Mouse (Mus musculus): ENCODE measurements around the gene Sox10. TPM values are rescaled to one million over a fixed set of nuclear protein-coding genes. Genes with fewer than 3 reads are reported as not detected.

The Sox10 gene
- polyA plus RNA-seq, 2 experiments: 0.12 to 0.14 TPM

- TF ChIP-seq EP300 (IDR thresholded peaks at IDR 0.05; ENCODE audit: low read depth) (no peak), CTCF (IDR thresholded peaks at IDR 0.05; ENCODE audit: low read depth) (peak; percentile 99)
- Histone ChIP-seq H3K4me3 (ENCODE audit: insufficient read depth in 1 of 2, low read depth in 2 of 2, low read length in 2 of 2) (no peak overlapping the region), H3K36me3 (replicated peaks; ENCODE audit: control insufficient read depth, insufficient read depth, low read depth) (peaks cover 30% of the 10 kb centered on the region), H3K27me3 (ENCODE audit: control insufficient read depth, insufficient read depth, low read length) (no peaks in the 10 kb centered on the region), H3K27ac (no peak overlapping the region), H3K9me3 (ENCODE audit: control insufficient read depth, low read length) (no peaks in the 10 kb centered on the region), H3K4me1 (replicated peaks; ENCODE audit: control insufficient read depth in 2 of 2, insufficient read depth in 2 of 2, low read length in 1 of 2) (no peaks in the 10 kb centered on the region), H3K9ac (replicated peaks) (no peak overlapping the region), H3K4me2 (ENCODE audit: low read depth) (no peak overlapping the region)
- ATAC-seq (ENCODE audit: insufficient read depth): peak; percentile 57
- peak; percentile 56 to 70 (median 56) for DNase-seq (ENCODE audit: low read depth in 3 of 3, low spot score in 3 of 3)
- 51% methylated on average over 7 of the region's 7 CpGs for WGBS (ENCODE audit: insufficient replicate concordance)
These were observed 16.5 kb downstream of the Sox10 start for GRCm38 (mm10) chr15:79148533-79148932.

GRCm38 (mm10) chr15:79145522-79145921 is 19.5 kb downstream of the Sox10 start:
- no peak overlapping the region for H3K27ac ChIP-seq
- H3K4me1 ChIP-seq (replicated peaks; ENCODE audit: control insufficient read depth in 2 of 2, insufficient read depth in 2 of 2, low read length in 1 of 2): peaks cover 5 to 9% of the 10 kb centered on the region in 2 experiments; a peak in 2 of 4 replicates
- no peaks in the 10 kb centered on the region for H3K9me3 ChIP-seq (ENCODE audit: control insufficient read depth, low read length)
- no peak overlapping the region for H3K9ac ChIP-seq (replicated peaks)
- H3K27me3 ChIP-seq (ENCODE audit: control insufficient read depth, insufficient read depth, low read length): no peaks in the 10 kb centered on the region
- ATAC-seq (ENCODE audit: insufficient read depth) (no peak), DNase-seq (ENCODE audit: low read depth in 3 of 3, low spot score in 3 of 3) (no peak)
- no peak for TF ChIP-seq CTCF (IDR thresholded peaks at IDR 0.05; ENCODE audit: low read depth)
- TF ChIP-seq EP300 (IDR thresholded peaks at IDR 0.05; ENCODE audit: low read depth): no peak
- peaks cover 24% of the 10 kb centered on the region for H3K36me3 ChIP-seq (replicated peaks; ENCODE audit: control insufficient read depth, insufficient read depth, low read depth)
- WGBS (ENCODE audit: insufficient replicate concordance): 70% methylated on average over 7 of the region's 7 CpGs
- H3K4me3 ChIP-seq (ENCODE audit: insufficient read depth in 1 of 2, low read depth in 2 of 2, low read length in 2 of 2): no peak overlapping the region
- no peak overlapping the region for H3K4me2 ChIP-seq (ENCODE audit: low read depth)

- H3K4me3 ChIP-seq (ENCODE audit: insufficient read depth in 1 of 2, low read depth in 2 of 2, low read length in 2 of 2): no peak overlapping the region
- H3K27ac ChIP-seq: no peak overlapping the region
- no peak overlapping the region for H3K4me2 ChIP-seq (ENCODE audit: low read depth)
- no peak overlapping the region for H3K9ac ChIP-seq (replicated peaks)
- H3K4me1 ChIP-seq (replicated peaks; ENCODE audit: control insufficient read depth in 2 of 2, insufficient read depth in 2 of 2, low read length in 1 of 2): peaks cover 5 to 11% of the 10 kb centered on the region in 2 experiments; a peak in 2 of 4 replicates
- no peak for DNase-seq (ENCODE audit: low read depth in 3 of 3, low spot score in 3 of 3)
- TF ChIP-seq EP300 (IDR thresholded peaks at IDR 0.05; ENCODE audit: low read depth): no peak
- peaks cover 24% of the 10 kb centered on the region for H3K36me3 ChIP-seq (replicated peaks; ENCODE audit: control insufficient read depth, insufficient read depth, low read depth)
- H3K27me3 ChIP-seq (ENCODE audit: control insufficient read depth, insufficient read depth, low read length): peaks cover 2% of the 10 kb centered on the region
- no peaks in the 10 kb centered on the region for H3K9me3 ChIP-seq (ENCODE audit: control insufficient read depth, low read length)
- 65% methylated on average over 8 of the region's 8 CpGs for WGBS (ENCODE audit: insufficient replicate concordance)
- ATAC-seq (ENCODE audit: insufficient read depth): no peak
These were observed 21.0 kb downstream of the Sox10 start for GRCm38 (mm10) chr15:79144021-79144420.

GRCm38 (mm10) chr15:79143316-79143715 is 21.7 kb downstream of the Sox10 start:
- no peak for TF ChIP-seq EP300 (IDR thresholded peaks at IDR 0.05; ENCODE audit: low read depth)
- TF ChIP-seq CTCF (IDR thresholded peaks at IDR 0.05; ENCODE audit: low read depth): no peak
- no peak overlapping the region for H3K4me3 ChIP-seq (ENCODE audit: insufficient read depth in 1 of 2, low read depth in 2 of 2, low read length in 2 of 2)
- no peak overlapping the region for H3K4me2 ChIP-seq (ENCODE audit: low read depth)
- H3K36me3 ChIP-seq (replicated peaks; ENCODE audit: control insufficient read depth, insufficient read depth, low read depth): peaks cover 24% of the 10 kb centered on the region
- H3K4me1 ChIP-seq (replicated peaks; ENCODE audit: control insufficient read depth in 2 of 2, insufficient read depth in 2 of 2, low read length in 1 of 2): peaks cover 5 to 11% of the 10 kb centered on the region in 2 experiments; a peak in 2 of 4 replicates
- ATAC-seq (ENCODE audit: insufficient read depth): no peak
- H3K27me3 ChIP-seq (ENCODE audit: control insufficient read depth, insufficient read depth, low read length): peaks cover 2% of the 10 kb centered on the region
- H3K9me3 ChIP-seq (ENCODE audit: control insufficient read depth, low read length): no peaks in the 10 kb centered on the region
- 80% methylated on average over 12 of the region's 12 CpGs for WGBS (ENCODE audit: insufficient replicate concordance)
- H3K27ac ChIP-seq: no peak overlapping the region
- no peak for DNase-seq (ENCODE audit: low read depth in 3 of 3, low spot score in 3 of 3)
- H3K9ac ChIP-seq (replicated peaks): no peak overlapping the region

- H3K9ac ChIP-seq (replicated peaks): peak overlapping the region; percentile 88
- peak overlapping the region; percentile 73 to 90 for H3K4me3 ChIP-seq (ENCODE audit: insufficient read depth in 1 of 2, low read depth in 2 of 2, low read length in 2 of 2)
- DNase-seq (ENCODE audit: low read depth in 3 of 3, low spot score in 3 of 3) (no peak), ATAC-seq (ENCODE audit: insufficient read depth) (peak; percentile 64)
- no peak for TF ChIP-seq EP300 (IDR thresholded peaks at IDR 0.05; ENCODE audit: low read depth)
- peaks cover 5 to 11% of the 10 kb centered on the region in 2 experiments; a peak in 2 of 4 replicates for H3K4me1 ChIP-seq (replicated peaks; ENCODE audit: control insufficient read depth in 2 of 2, insufficient read depth in 2 of 2, low read length in 1 of 2)
- no peak overlapping the region for H3K27ac ChIP-seq
- WGBS (ENCODE audit: insufficient replicate concordance): 2% methylated on average over 7 of the region's 7 CpGs
- H3K27me3 ChIP-seq (ENCODE audit: control insufficient read depth, insufficient read depth, low read length): peaks cover 2% of the 10 kb centered on the region
- peaks cover 9% of the 10 kb centered on the region for H3K36me3 ChIP-seq (replicated peaks; ENCODE audit: control insufficient read depth, insufficient read depth, low read depth)
- no peaks in the 10 kb centered on the region for H3K9me3 ChIP-seq (ENCODE audit: control insufficient read depth, low read length)
- H3K4me2 ChIP-seq (ENCODE audit: low read depth): peak overlapping the region; percentile 96
These were observed 23.5 kb downstream of the Sox10 start for GRCm38 (mm10) chr15:79141566-79141917.
